Mouse (Mus musculus): ENCODE measurements around the gene Gm10722.
"Not testable (repeated sequence)": the region's sequence is repeated elsewhere in the genome, so short reads cannot be mapped to it uniquely, and the experiment has no call there.

Gm10722 gene

GRCm38 (mm10) chr9:3000445-3000972, at the start of gene Gm10722:
Gm10722 (plus strand) TSS chr9:3000922.
- DNase-seq (ENCODE audit: inconsistent ontology term) = peak; percentile 78

GRCm38 (mm10) chr9:3001006-3001405, 284 bp downstream of the Gm10722 start:
- not testable (repeated sequence) for DNase-seq (ENCODE audit: inconsistent ontology term)

- DNase-seq (ENCODE audit: inconsistent ontology term) = peak; percentile 74
These were observed 1.4 kb downstream of the Gm10722 start for GRCm38 (mm10) chr9:3001948-3002659.

- DNase-seq (ENCODE audit: inconsistent ontology term) = not testable (repeated sequence)
These were observed 2.2 kb downstream of the Gm10722 start, which contains the start of gene Gm11168 for GRCm38 (mm10) chr9:3002794-3003396. Gm11168 (plus strand) TSS chr9:3003346.

DNA sequence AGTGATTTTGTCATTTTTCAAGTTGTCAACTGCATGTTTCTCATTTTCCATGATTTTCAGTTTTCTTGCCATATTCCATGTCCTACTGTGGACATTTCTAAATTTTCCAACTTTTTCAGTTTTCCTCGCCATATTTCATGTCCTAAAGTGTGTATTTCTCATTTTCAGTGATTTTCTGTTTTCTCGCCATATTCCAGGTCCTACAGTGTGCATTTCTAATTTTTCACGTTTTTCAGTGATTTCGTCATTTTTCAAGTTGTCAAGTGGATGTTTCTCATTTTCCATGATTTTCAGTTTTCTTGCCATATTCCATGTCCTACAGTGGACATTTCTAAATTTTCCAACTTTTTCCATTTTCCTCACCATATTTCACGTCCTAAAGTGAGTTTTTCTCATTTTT, 5.5 kb downstream of the Gm10722 start:
- DNase-seq (ENCODE audit: inconsistent ontology term) = not testable (repeated sequence)

DNA sequence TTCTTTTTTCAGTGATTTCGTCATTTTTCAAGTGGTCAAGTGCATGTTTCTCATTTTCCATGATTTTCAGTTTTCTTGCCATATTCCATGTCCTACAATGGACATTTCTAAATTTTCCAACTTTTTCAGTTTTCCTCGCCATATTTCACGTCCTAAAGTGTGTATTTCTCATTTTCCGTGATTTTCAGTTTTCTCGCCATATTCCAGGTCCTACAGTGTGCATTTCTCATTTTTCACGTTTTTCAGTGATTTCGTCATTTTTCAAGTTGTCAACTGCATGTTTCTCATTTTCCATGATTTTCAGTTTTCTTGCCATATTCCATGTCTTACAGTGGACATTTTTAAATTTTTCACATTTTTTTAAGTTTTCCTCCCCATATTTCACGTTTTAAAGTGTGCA, 5.9 kb downstream of the Gm10722 start:
- not testable (repeated sequence) for DNase-seq (ENCODE audit: inconsistent ontology term)

- peak; percentile 43 for DNase-seq (ENCODE audit: inconsistent ontology term)
These were observed 6.5 kb downstream of the Gm10722 start for GRCm38 (mm10) chr9:3007272-3007671.

- DNase-seq (ENCODE audit: inconsistent ontology term) = not testable (repeated sequence)
These were observed 8.6 kb downstream of the Gm10722 start for GRCm38 (mm10) chr9:3009331-3009730.

DNA sequence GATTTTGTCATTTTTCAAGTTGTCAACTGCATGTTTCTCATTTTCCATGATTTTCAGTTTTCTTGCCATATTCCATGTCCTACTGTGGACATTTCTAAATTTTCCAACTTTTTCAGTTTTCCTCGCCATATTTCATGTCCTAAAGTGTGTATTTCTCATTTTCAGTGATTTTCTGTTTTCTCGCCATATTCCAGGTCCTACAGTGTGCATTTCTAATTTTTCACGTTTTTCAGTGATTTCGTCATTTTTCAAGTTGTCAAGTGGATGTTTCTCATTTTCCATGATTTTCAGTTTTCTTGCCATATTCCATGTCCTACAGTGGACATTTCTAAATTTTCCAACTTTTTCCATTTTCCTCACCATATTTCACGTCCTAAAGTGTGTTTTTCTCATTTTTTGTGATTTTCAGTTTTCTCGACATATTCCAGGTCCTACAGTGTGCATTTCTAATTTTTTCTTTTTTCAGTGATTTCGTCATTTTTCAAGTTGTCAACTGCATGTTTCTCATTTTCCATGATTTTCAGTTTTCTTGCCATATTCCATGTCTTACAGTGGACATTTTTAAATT, 11.4 kb downstream of the Gm10722 start:
- not testable (repeated sequence) for DNase-seq (ENCODE audit: inconsistent ontology term)

DNA sequence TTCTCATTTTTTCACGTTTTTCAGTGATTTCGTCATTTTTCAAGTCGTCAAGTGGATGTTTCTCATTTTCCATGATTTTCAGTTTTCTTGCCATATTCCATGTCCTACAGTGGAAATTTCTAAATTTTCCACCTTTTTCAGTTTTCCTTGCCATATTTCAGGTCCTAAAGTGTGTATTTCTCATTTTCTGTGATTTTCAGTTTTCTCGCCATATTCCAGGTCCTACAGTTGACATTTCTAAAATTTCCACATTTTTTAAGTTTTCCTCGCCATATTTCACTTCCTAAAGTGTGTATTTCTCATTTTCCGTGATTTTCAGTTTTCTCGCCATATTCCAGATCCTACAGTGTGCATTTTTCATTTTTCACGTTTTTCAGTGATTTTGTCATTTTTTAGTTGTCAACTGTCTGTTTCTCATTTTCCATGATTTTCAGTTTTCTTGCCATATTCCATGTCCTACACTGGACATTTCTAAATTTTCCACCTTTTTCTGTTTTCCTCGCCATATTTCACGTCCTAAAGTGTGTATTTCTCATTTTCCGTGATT, 12.1 kb downstream of the Gm10722 start, which contains the start of gene Gm10721:
Gene Gm10721 (plus strand): TSS at position 408 of the 547 bp plus-strand sequence.
- not testable (repeated sequence) for DNase-seq (ENCODE audit: inconsistent ontology term)

DNA sequence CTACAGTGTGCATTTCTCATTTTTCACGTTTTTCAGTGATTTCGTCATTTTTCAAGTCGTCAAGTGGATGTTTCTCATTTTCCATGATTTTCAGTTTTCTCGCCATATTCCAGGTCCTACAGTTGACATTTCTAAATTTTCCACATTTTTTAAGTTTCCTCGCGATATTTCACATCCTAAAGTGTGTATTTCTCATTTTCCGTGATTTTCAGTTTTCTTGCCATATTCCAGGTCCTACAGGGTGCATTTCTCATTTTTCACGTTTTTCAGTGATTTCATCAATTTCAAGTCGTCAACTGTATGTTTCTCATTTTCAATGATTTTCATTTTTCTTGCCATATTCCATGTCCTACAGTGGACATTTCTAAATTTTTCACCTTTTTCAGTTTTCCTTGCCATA, 14.6 kb downstream of the Gm10722 start, which contains the start of gene Gm10720:
Gene Gm10720 (plus strand): TSS at position 301 of the 400 bp plus-strand sequence.
- DNase-seq (ENCODE audit: inconsistent ontology term) = not testable (repeated sequence)

DNA sequence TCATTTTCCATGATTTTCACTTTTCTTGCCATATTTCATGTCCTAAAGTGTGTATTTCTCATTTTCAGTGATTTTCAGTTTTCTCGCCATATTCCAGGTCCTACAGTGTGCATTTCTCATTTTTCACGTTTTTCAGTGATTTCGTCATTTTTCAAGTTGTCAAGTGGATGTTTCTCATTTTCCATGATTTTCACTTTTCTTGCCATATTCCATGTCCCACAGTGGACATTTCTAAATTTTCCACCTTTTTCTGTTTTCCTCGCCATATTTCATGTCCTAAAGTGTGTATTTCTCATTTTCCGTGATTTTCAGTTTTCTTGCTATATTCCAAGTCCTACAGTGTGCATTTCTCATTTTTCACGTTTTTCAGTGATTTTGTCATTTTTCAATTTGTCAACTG, 15.2 kb downstream of the Gm10722 start:
- not testable (repeated sequence) for DNase-seq (ENCODE audit: inconsistent ontology term)

- DNase-seq (ENCODE audit: inconsistent ontology term) = not testable (repeated sequence)
These were observed 16.4 kb downstream of the Gm10722 start, which contains the start of gene Gm10719 for GRCm38 (mm10) chr9:3017108-3017507. Gm10719 (plus strand) TSS chr9:3017408.

DNA sequence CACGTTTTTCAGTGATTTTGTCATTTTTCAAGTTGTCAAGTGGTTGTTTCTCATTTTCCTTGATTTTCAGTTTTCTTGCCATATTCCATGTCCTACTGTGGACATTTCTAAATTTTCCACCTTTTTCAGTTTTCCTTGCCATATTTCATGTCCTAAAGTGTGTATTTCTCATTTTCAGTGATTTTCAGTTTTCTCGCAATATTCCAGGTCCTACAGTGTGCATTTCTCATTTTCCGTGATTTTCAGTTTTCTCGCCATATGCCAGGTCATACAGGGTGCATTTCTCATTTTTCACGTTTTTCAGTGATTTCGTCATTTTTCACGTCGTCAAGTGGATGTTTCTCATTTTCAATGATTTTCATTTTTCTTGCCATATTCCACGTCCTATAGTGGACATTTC, 18.2 kb downstream of the Gm10722 start:
- DNase-seq (ENCODE audit: inconsistent ontology term) = not testable (repeated sequence)

GRCm38 (mm10) chr9:3019835-3020727, 19.4 kb downstream of the Gm10722 start:
- not testable (repeated sequence) for DNase-seq (ENCODE audit: inconsistent ontology term)

DNA sequence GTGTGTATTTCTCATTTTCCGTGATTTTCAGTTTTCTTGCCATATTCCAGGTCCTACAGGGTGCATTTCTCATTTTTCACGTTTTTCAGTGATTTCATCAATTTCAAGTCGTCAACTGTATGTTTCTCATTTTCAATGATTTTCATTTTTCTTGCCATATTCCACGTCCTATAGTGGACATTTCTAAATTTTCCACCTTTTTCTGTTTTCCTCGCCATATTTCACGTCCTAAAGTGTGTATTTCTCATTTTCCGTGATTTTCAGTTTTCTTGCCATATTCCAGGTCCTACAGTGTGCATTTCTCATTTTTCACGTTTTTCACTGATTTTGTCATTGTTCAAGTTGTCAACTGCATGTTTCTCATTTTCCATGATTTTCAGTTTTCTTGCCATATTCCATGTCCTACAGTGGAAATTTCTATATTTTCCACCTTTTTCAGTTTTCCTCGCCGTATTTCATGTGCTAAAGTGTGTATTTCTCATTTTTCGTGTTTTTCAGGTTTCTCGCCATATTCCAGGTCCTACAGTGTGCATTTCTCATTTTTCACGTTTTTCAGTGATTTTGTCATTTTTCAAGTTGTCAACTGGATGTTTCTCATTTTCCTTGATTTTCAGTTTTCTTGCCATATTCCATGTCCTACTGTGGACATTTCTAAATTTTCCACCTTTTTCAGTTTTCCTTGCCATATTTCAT, 21.7 kb downstream of the Gm10722 start:
- peak; percentile 55 for DNase-seq (ENCODE audit: inconsistent ontology term)

DNA sequence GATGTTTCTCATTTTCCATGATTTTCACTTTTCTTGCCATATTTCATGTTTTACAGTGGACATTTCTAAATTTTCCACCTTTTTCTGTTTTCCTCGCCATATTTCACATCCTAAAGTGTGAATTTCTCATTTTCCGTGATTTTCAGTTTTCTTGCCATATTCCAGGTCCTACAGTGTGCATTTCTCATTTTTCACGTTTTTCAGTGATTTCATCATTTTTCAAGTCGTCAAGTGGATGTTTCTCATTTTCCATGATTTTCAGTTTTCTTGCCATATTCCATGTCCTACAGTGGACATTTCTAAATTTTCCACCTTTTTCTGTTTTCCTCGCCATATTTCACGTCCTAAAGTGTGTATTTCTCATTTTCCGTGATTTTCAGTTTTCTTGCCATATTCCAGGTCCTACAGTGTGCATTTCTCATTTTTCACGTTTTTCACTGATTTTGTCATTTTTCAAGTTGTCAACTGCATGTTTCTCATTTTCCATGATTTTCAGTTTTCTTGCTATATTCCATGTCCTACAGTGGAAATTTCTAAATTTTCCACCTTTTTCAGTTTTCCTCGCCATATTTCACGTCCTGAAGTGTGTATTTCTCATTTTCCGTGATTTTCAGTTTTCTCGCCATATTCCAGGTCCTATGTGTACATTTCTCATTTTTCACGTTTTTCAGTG, 22.7 kb downstream of the Gm10722 start, which contains the start of gene Gm10718:
Gene Gm10718 (plus strand): TSS at position 236 of the 673 bp plus-strand sequence.
- DNase-seq (ENCODE audit: inconsistent ontology term) = not testable (repeated sequence)

DNA sequence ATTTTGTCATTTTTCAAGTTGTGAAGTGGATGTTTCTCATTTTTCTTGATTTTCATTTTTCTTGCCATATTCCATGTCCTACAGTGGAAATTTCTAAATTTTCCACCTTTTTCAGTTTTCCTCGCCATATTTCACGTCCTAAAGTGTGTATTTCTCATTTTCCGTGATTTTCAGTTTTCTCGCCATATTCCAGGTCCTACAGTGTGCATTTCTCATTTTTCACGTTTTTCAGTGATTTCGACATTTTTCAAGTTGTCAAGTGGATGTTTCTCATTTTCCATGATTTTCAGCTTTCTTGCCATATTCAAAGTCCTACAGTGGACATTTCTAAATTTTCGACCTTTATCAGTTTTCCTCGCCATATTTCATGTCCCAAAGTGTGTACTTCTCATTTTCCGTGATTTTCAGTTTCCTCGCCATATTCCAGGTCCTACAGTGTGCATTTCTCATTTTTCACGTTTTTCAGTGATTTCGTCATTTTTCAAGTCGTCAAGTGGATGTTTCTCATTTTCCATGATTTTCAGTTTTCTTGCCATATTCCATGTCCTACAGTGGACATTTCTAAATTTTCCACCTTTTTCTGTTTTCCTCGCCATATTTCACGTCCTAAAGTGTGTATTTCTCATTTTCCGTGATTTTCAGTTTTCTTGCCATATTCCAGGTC, 23.4 kb downstream of the Gm10722 start:
- not testable (repeated sequence) for DNase-seq (ENCODE audit: inconsistent ontology term)

- not testable (repeated sequence) for DNase-seq (ENCODE audit: inconsistent ontology term)
These were observed 24.3 kb downstream of the Gm10722 start, which contains the start of gene Gm10717 for GRCm38 (mm10) chr9:3024912-3025467. Gm10717 (plus strand) TSS chr9:3025417.
